In the genomic region with DNA sequence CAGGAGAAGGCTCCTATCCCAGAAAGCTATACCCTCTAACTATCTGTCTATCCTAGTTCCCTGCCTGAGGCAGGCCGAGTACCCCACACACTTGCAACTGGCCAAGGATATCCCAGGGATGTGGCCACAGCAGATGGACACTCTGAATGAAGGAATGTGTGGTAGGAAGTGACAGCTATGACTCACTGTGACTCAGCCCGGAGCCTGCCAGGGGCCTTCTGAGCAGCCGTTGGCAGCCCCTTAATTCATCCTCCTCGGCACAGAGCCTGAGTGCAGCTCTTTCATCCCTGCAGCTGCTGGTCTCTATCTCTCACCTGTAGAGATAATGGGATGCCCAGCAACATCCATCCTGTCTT, we compare ENCODE assay signal across 9 mouse cellular contexts.
DNase-seq lines count a peak whose midpoint lies in the region; ATAC-seq lines count a peak whose summit lies in the region.
"Had no signal": no experiment of that assay in that cellular context is flagged by ENCODE, and none has a peak within 500 bp of the region (broad histone marks: within the 10 kb centered on the region; RNA-seq: fewer than 3 reads in every experiment).

No protein-coding gene starts in this region.

- intact Hi-C loops in heart, postnatal 36 days (cut with DNase I), result no loop called here

- peaks cover 93% of the 10 kb centered on the region for H3K4me1 ChIP-seq in megakaryocyte, embryonic 14.5 days
- peaks cover 38% of the 10 kb centered on the region for H3K4me1 ChIP-seq in limb, embryonic 10.5 days

- peaks cover 48% of the 10 kb centered on the region for H3K27me3 ChIP-seq in megakaryocyte, embryonic 14.5 days (replicated peaks)
- H3K27me3 ChIP-seq in limb, embryonic 10.5 days (ENCODE audit: low read depth, poor library complexity, severe bottlenecking), result no peaks in the 10 kb centered on the region; the same call in 1 of the 2 replicates
- H3K27me3 ChIP-seq: limb, embryonic 12.5 days had no signal

- H3K4me3 ChIP-seq in megakaryocyte, embryonic 14.5 days (replicated peaks), result peak overlapping the region; percentile 74
- no peak overlapping the region for H3K4me3 ChIP-seq in limb, embryonic 10.5 days
- H3K4me3 ChIP-seq: limb, embryonic 12.5 days had no signal

- H3K27ac ChIP-seq in limb, embryonic 10.5 days, result no peak overlapping the region
- H3K27ac ChIP-seq: limb, embryonic 12.5 days had no signal

- DNase-seq in cerebellum, adult 9-11 months, result peak; percentile 14
- DNase-seq in heart, postnatal 36 days, result peak; percentile 62 to 69
- peak; percentile 61 for DNase-seq in telencephalon, adult 2 months (ENCODE audit: low read depth, low spot score)
- DNase-seq in layer of hippocampus, adult 9-10 months (ENCODE audit: low spot score), result no peak
- no peak for DNase-seq in limb, embryonic 10.5 days (ENCODE audit: low spot score)

- no peaks in the 10 kb centered on the region for H3K36me3 ChIP-seq in megakaryocyte, embryonic 14.5 days (replicated peaks; ENCODE audit: low read length)
- H3K36me3 ChIP-seq in limb, embryonic 10.5 days, result no peaks in the 10 kb centered on the region
- H3K36me3 ChIP-seq: limb, embryonic 12.5 days had no signal

- no peaks in the 10 kb centered on the region for H3K9me3 ChIP-seq in megakaryocyte, embryonic 14.5 days
- H3K9me3 ChIP-seq in limb, embryonic 10.5 days (replicated peaks), result no peaks in the 10 kb centered on the region
- H3K9me3 ChIP-seq: limb, embryonic 12.5 days had no signal

- ATAC-seq in megakaryocyte, adult 5-6 weeks (ENCODE audit: poor library complexity, severe bottlenecking), result no peak
- no peak for ATAC-seq in CD4-positive, CD25-positive, alpha-beta regulatory T cell, adult 4 months

- 63% methylated on average over 4 of the region's 4 CpGs for WGBS in limb, embryonic 10.5 days

Comparison
In these comparisons a context has a peak if more than half of its experiments do, and no peak if none do; other contexts are left out.
1. DNase-seq: peak in cerebellum, adult 9-11 months (single experiment), heart, postnatal 36 days (2 of 2) and telencephalon, adult 2 months (single experiment); none in layer of hippocampus, adult 9-10 months (single experiment) and limb, embryonic 10.5 days (single experiment).